Mouse (Mus musculus) brain, embryonic 14.5 days (tissue): ENCODE results near the gene Ano10.
A peak's percentile ranks its signal among the peaks of the same experiment; 100 is the strongest.

Experiments used
- CTCF ChIP-seq: fragments of 200-500 bp; IDR thresholded peaks from 2 replicates; pipeline ENCODE4 v1.5.1; 2012; ENCODE audit warnings: inconsistent platforms, mild to moderate bottlenecking, moderate library complexity, borderline replicate concordance; ENCODE audit not compliant: insufficient read depth, insufficient read length; ENCODE audit errors: extremely low read depth
- POLR2A ChIP-seq: fragments of 200-500 bp; IDR thresholded peaks from 2 replicates; pipeline ENCODE4 v1.6.1; 2012; ENCODE audit warnings: mild to moderate bottlenecking, inconsistent platforms, borderline replicate concordance; ENCODE audit not compliant: poor library complexity, insufficient read depth, insufficient read length, severe bottlenecking; ENCODE audit errors: extremely low read depth

GRCm38 (mm10) chr9:122244080-122244799 is 50.0 kb downstream of the Ano10 start:
- TF ChIP-seq POLR2A (no peak), CTCF (peak; percentile 70; the same call in 1 of the 2 replicates)
